Mouse (Mus musculus) midbrain, embryonic 10.5 days (tissue): Measurements from ENCODE around the gene Abca17. TPM values are rescaled to one million over a fixed set of nuclear protein-coding genes. Genes with fewer than 3 reads are reported as not detected.
A peak's percentile ranks its signal among the peaks of the same experiment; 100 is the strongest.

ENCODE experiments used
- DNase-seq: peaks from one replicate; pipeline ENCODE4 v3.0.0-alpha.2; 2017; ENCODE audit warnings: low spot score
- H3K27ac ChIP-seq: fragments of 300-500 bp; sonication (generic); replicated peaks from 2 replicates; pipeline ENCODE4 v1.5.1; 2016; ENCODE audit warnings: mild to moderate bottlenecking
- H3K27me3 ChIP-seq: fragments of 300-500 bp; sonication (generic); 2 replicates; pipeline ENCODE4 v1.6.1; 2016; ENCODE audit warnings: low read depth, mild to moderate bottlenecking; ENCODE audit not compliant: poor library complexity, severe bottlenecking
- H3K36me3 ChIP-seq: fragments of 300-500 bp; sonication (generic); 2 replicates; pipeline ENCODE4 v1.6.1; 2016; ENCODE audit warnings: mild to moderate bottlenecking, moderate library complexity
- H3K4me1 ChIP-seq: fragments of 300-500 bp; sonication (generic); 2 replicates; pipeline ENCODE4 v1.6.1; 2016
- H3K4me3 ChIP-seq: fragments of 300-500 bp; sonication (generic); 2 replicates; pipeline ENCODE4 v1.5.1; 2016; ENCODE audit warnings: mild to moderate bottlenecking, moderate library complexity
- H3K9me3 ChIP-seq: fragments of 300-500 bp; sonication (generic); replicated peaks from 2 replicates; pipeline ENCODE4 v1.6.1; 2016; ENCODE audit warnings: mild to moderate bottlenecking
- WGBS: fragments of 180-500 bp; shearing (Covaris S2); methylation state at CpG from one replicate; pipeline ENCODE4 v1.1.7; 2016; 5-methylcytosine and 5-hydroxymethylcytosine counted together
- polyA plus RNA-seq: library from polyadenylated mRNA; unstranded; fragments of >200 nt; fragmentation: Nextera tagmentation; extraction: Ambion mirVana; gene quantifications from 2 replicates; pipeline ENCODE4 v1.2.1, GENCODE M21; 2016

The Abca17 gene
- polyA plus RNA-seq, 1 experiment from 2014 or later, result 0.12 TPM

DNA sequence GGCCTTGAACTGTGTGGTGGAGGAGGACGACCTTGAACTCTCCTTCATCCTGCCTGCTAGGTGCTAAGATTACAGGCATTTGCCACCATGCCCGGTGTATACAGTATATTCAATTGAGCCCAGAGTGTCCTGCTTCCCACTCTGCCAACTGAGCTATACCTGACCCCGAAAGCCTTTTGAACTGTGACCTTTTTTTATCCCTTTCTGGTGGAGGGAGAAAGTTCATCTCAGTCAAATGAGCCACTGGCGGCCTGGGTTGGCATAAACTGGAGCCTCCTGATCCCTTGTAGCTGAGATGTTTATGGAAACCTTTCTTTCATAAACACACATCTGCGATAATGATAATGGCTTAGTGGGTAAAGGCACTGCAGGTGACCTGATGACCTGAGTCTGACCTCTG, 10.4 kb upstream of the Abca17 start:
- H3K4me3 ChIP-seq, result no peak overlapping the region
- H3K27ac ChIP-seq, result no peak overlapping the region
- WGBS, result 85% methylated on average over 5 of the region's 5 CpGs
- H3K4me1 ChIP-seq, result peaks cover 29% of the 10 kb centered on the region
- no peaks in the 10 kb centered on the region for H3K27me3 ChIP-seq
- no peak for DNase-seq
- H3K9me3 ChIP-seq, result no peaks in the 10 kb centered on the region
- H3K36me3 ChIP-seq, result peaks cover 8% of the 10 kb centered on the region; the same call in 1 of the 2 replicates

GRCm38 (mm10) chr17:24360841-24361240, 10.0 kb upstream of the Abca17 start:
- no peak overlapping the region for H3K4me3 ChIP-seq
- H3K27ac ChIP-seq, result no peak overlapping the region
- no peaks in the 10 kb centered on the region for H3K27me3 ChIP-seq
- H3K36me3 ChIP-seq, result peaks cover 8% of the 10 kb centered on the region; the same call in 1 of the 2 replicates
- DNase-seq, result no peak
- WGBS, result 84% methylated on average over 8 of the region's 8 CpGs
- H3K4me1 ChIP-seq, result peaks cover 24% of the 10 kb centered on the region
- no peaks in the 10 kb centered on the region for H3K9me3 ChIP-seq

GRCm38 (mm10) chr17:24359903-24360302, 9.0 kb upstream of the Abca17 start:
- no peaks in the 10 kb centered on the region for H3K9me3 ChIP-seq
- peaks cover 5% of the 10 kb centered on the region; the same call in 1 of the 2 replicates for H3K36me3 ChIP-seq
- H3K27ac ChIP-seq, result no peak overlapping the region
- no peak for DNase-seq
- H3K4me1 ChIP-seq, result peaks cover 19% of the 10 kb centered on the region
- no peak overlapping the region for H3K4me3 ChIP-seq
- 81% methylated on average over 2 of the region's 2 CpGs for WGBS
- no peaks in the 10 kb centered on the region for H3K27me3 ChIP-seq

DNA sequence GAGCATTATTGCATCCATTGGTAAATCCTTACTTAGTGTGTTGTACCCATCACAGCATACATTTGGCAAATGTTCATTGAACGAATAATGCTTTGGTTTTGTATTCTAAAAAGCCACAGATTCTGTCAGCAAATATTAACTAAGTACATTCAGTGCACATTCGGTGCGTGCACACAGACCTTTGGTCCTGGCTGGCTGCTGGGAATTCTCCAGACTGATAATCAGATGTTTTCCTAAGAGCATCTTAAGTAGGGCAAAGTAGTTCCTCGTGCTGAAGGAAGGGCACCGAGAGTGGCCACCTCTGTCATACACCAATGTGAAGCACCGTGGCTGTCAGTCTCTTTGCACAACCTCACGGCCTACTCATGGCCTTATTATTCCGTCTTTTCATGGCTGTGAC, 8.1 kb upstream of the Abca17 start:
- Histone ChIP-seq H3K27ac (no peak overlapping the region), H3K4me3 (no peak overlapping the region), H3K27me3 (no peaks in the 10 kb centered on the region), H3K9me3 (no peaks in the 10 kb centered on the region), H3K36me3 (0 out of 2 replicates have a peak, but pooled peaks cover 3% of the 10 kb centered on the region), H3K4me1 (peaks cover 19% of the 10 kb centered on the region)
- WGBS, result 93% methylated on average over 8 of the region's 8 CpGs
- DNase-seq, result no peak

GRCm38 (mm10) chr17:24355284-24355683, 4.4 kb upstream of the Abca17 start:
- DNase-seq, result no peak
- Histone ChIP-seq H3K4me3 (no peak overlapping the region), H3K27ac (no peak overlapping the region), H3K36me3 (0 out of 2 replicates have a peak, but pooled peaks cover 3% of the 10 kb centered on the region), H3K4me1 (peaks cover 41% of the 10 kb centered on the region), H3K9me3 (no peaks in the 10 kb centered on the region), H3K27me3 (peaks cover 27% of the 10 kb centered on the region)
- 84% methylated on average over 8 of the region's 8 CpGs for whole genome bisulfite sequencing

- Histone ChIP-seq H3K4me3 (no peak overlapping the region), H3K4me1 (peaks cover 29% of the 10 kb centered on the region), H3K27me3 (peaks cover 40% of the 10 kb centered on the region), H3K9me3 (no peaks in the 10 kb centered on the region), H3K36me3 (0 out of 2 replicates have a peak, but pooled peaks cover 3% of the 10 kb centered on the region), H3K27ac (no peak overlapping the region)
- 89% methylated on average over 3 of the region's 3 CpGs for WGBS
- no peak for DNase-seq
Measured at GRCm38 (mm10) chr17:24353960-24354359, 3.1 kb upstream of the Abca17 start.

GRCm38 (mm10) chr17:24352370-24353194, 1.7 kb upstream of the Abca17 start:
- H3K27ac ChIP-seq, result peak overlapping the region; percentile 88
- no peak for DNase-seq
- H3K4me3 ChIP-seq, result peak overlapping the region; percentile 85
- no peaks in the 10 kb centered on the region for H3K9me3 ChIP-seq
- H3K27me3 ChIP-seq, result peaks cover 40% of the 10 kb centered on the region
- peaks cover 29% of the 10 kb centered on the region for H3K4me1 ChIP-seq
- 3% methylated on average over 36 of the region's 36 CpGs for WGBS
- H3K36me3 ChIP-seq, result no peaks in the 10 kb centered on the region

DNA sequence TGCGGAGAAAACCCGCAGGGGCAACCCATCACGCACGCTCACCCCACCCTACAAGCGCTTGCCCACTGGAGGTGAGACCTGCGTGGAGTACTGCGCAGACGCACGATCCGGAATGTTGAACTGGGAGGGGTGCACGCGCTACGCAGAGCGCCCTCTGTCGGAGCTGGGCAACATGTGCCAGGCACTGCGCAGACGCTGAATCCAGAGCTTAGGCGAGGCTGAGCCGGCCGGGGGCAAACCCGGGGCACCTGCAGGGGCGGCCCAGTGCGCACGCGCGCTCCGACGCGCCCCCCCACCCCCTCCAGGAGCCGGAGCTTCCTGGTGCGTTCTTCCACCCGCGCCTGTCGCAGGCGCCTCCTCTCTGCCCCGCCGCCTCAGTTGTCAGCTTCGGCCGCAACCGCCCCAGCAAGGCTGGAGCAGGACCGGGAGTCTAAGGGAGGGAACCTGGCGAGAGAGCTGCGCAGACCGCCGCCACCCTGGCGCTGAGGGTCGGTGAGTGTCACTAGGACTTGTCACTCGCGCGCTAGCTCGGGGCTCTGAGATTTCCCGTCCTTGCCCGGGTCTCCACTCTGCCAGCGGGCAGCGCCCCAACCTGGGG, 991 bp upstream of the Abca17 start, which contains the start of gene Abca3:
Gene Abca3, plus strand, starts transcription at position 191 of the 598 bp plus-strand sequence.
- no peaks in the 10 kb centered on the region for H3K36me3 ChIP-seq

GRCm38 (mm10) chr17:24349176-24349575, 1.7 kb downstream of the Abca17 start:
- Histone ChIP-seq H3K9me3 (no peaks in the 10 kb centered on the region), H3K27me3 (peaks cover 40% of the 10 kb centered on the region), H3K27ac (no peak overlapping the region), H3K4me1 (peaks cover 29% of the 10 kb centered on the region), H3K4me3 (no peak overlapping the region), H3K36me3 (no peaks in the 10 kb centered on the region)
- WGBS, result 85% methylated on average over 2 of the region's 2 CpGs
- DNase-seq, result no peak

More for the DNA sequence above, 991 bp upstream of the Abca17 start, which contains the start of gene Abca3:
- under 1% methylated on average over 55 of the region's 55 CpGs for WGBS
- DNase-seq, result peak; percentile 95
- peak within 1 kb of the TSS; percentile 85 for H3K4me3 ChIP-seq
- H3K9me3 ChIP-seq, result no peaks in the 10 kb centered on the region
- peak within 1 kb of the TSS; percentile 88 for H3K27ac ChIP-seq
- H3K27me3 ChIP-seq, result peaks cover 40% of the 10 kb centered on the region
- H3K4me1 ChIP-seq, result peaks cover 29% of the 10 kb centered on the region

- no peak overlapping the region for H3K4me3 ChIP-seq
- WGBS, result 63% methylated on average over 7 of the region's 7 CpGs
- no peaks in the 10 kb centered on the region for H3K9me3 ChIP-seq
- H3K27me3 ChIP-seq, result peaks cover 24% of the 10 kb centered on the region
- peaks cover 12% of the 10 kb centered on the region for H3K4me1 ChIP-seq
- DNase-seq, result no peak
- H3K36me3 ChIP-seq, result no peaks in the 10 kb centered on the region
- H3K27ac ChIP-seq, result no peak overlapping the region
Measured at GRCm38 (mm10) chr17:24346831-24347230, 4.0 kb downstream of the Abca17 start.

DNA sequence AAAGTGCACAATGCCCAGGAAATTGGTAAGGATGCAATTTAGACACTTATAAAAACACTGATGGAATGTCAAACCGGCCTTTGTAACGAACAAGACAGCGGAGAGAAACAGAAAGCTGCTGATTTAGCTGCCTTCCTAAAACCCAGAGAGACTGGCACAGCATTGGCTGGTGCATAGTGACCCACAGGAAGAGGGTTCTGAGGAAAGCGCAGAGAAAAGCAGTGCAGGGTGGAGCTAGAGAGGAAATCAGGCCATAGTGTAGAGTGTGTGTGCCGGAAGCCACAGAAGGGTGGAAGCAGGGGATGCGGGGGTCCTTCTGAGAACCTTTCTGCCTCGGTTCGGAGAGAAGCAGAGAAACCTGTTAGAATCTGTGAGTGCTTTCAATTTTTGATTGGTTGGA, 6.2 kb downstream of the Abca17 start:
- no peak overlapping the region for H3K4me3 ChIP-seq
- no peak overlapping the region for H3K27ac ChIP-seq
- H3K4me1 ChIP-seq, result no peaks in the 10 kb centered on the region
- H3K36me3 ChIP-seq, result no peaks in the 10 kb centered on the region
- DNase-seq, result no peak
- 89% methylated on average over 8 of the region's 8 CpGs for whole genome bisulfite sequencing
- peaks cover 7% of the 10 kb centered on the region for H3K27me3 ChIP-seq
- no peaks in the 10 kb centered on the region for H3K9me3 ChIP-seq

GRCm38 (mm10) chr17:24327656-24328055, 23.2 kb downstream of the Abca17 start:
- no peaks in the 10 kb centered on the region for H3K36me3 ChIP-seq
- H3K4me1 ChIP-seq, result no peaks in the 10 kb centered on the region
- WGBS, result 84% methylated on average over 7 of the region's 7 CpGs
- H3K4me3 ChIP-seq, result no peak overlapping the region
- H3K9me3 ChIP-seq, result no peaks in the 10 kb centered on the region
- H3K27me3 ChIP-seq, result no peaks in the 10 kb centered on the region
- H3K27ac ChIP-seq, result no peak overlapping the region
- DNase-seq, result no peak

DNA sequence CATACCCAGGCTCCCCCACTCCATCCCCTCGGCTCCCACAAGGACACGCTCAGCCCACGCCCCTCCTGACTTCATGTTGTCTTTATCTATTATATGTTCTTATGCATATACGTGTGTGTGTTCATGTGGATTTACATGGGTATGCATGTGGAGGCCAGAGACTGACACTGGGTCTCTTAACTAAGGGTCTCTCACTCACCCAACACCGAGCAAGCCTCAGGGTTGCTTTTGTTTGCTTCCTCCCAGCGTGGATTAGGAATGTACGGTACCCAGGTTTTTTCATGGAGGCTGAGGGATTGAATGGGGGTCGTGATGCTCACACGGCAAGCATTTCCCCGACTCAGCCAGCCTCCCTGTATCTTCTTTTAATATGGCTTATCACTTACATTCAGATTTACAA, 25.8 kb downstream of the Abca17 start:
- Histone ChIP-seq H3K36me3 (no peaks in the 10 kb centered on the region), H3K4me3 (no peak overlapping the region), H3K27ac (no peak overlapping the region), H3K4me1 (no peaks in the 10 kb centered on the region), H3K27me3 (no peaks in the 10 kb centered on the region), H3K9me3 (peaks cover 10% of the 10 kb centered on the region)
- no peak for DNase-seq
- WGBS, result 89% methylated on average over 10 of the region's 10 CpGs
